Mouse (Mus musculus) cerebellum, postnatal 10 days (tissue): ENCODE measurements around the gene Prkn.
"Not testable (repeated sequence)": the region's sequence is repeated elsewhere in the genome, so short reads cannot be mapped to it uniquely, and the experiment has no call there.

Experiments used
- DNase-seq, 2 experiments: peaks; one replicate each; pipeline ENCODE4 v3.0.0; 2021; ENCODE audit warnings: mixed read lengths in 2 of 2

Prkn gene

DNA sequence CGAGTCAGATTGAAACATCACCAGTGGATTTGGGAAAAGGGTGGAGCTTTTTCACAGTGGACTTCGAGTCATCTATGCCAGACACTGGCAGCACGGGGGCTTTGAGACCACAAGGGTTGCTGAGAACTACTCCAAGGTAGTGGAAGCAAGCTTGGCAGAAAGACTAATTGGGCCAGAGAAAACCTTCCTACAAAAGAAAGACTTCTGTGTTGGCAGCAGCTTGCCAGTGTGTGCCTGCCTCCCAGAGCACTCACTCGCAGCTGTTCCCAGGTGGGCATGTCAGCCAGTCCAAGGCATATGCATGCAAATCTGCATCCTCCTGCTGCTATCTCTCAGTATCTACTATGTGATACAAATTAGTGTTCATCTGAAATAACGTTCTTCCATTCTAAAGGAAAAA is 302.1 kb downstream of the Prkn start:
- peak; percentile 64 to 75 for DNase-seq

DNA sequence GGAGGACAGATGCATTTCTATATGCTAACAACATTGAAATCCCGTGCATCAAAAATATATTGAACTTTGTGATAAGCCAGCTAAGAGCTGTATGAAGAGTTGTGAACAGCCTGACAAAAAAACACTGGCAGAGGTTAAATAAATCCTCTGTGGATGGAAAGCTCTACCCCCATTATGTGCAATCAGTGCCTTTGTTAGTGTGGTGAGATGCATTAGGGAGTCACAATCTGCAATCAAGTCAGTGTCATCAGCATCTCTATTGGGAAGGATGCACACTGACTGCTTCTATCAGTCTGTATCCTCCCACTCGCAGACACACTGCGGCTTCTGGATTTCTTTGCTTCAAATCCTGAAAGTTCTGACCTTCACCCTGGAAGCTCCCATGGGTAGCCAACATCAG is 315.9 kb downstream of the Prkn start:
- DNase-seq = no peak

DNA sequence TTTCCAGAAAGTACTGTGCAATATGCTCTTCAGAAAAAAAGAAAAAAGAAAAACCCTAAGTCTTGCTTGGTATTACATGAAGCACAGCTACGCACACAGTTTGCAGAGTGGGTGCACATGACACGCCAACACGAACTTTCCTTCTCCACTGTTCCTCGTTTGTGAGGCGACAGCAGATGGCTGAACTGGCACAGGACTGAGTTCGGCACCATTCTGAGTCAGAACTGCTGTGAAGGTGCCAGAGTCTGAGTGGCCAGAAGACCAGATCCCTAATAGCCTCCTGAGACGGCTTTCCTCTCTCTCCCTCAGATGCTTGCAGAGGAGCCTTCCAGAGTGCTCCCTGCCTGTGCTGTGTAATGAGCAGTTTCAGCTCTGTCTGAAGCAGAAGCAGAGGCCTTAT is 317.4 kb downstream of the Prkn start:
- peak; percentile 90 to 92 for DNase-seq

DNA sequence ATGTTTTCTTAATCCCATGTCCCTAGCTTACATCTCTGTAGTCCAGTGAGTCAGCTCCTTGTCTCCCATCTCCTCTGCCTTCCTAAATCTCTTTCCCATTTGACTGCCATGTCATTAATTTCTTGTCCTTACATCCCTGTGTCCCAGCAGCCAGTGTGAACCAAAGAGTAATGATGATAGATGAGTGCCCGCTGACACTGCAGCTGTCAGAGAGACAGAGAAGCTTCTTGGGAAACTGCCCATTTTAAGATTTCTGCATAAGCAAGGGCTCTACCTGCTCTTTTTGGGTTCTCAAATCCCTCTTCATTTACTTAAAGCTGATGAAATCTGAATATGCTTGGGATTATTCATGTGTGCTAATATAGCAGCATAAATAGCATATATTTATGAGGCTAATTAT is 321.3 kb downstream of the Prkn start:
- DNase-seq = peak; percentile 69 to 83

DNA sequence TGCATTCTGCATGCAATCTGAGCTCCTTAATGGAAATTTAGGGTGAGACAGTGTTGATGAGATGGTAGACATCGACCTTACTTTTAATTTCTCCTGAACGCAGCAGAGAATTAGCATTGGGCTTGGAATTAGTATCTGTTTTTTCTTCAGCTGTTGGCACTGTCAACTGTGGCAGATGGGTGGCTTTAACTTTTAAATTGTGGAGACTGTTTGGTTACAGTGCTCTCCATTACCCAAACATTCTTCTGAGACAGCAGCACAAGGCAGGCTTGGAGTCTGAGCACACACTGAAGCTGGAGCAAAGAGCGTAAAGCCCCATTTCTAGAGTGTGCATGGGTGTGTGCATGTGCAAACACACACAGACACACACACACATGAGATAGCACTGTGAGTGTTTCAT is 322.6 kb downstream of the Prkn start:
- DNase-seq = peak; percentile 35 to 36

DNA sequence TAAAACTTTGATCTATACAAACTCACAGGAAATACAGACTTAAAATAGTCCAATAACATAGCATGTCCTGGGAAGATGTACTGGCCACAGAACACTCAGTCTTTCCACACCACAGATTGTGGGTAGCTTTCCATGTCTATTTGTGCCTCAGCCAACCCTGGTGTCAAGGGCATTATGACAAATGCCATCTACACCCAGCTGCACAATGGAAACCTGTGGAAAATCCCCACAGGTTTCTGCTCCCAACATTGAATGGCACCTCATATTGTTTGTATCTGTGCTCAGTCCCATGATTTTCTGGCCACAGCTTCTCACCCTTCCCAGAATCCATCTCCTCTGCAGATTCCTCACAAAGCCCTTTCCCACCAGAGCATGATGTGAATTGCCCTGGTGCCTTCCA is 347.2 kb downstream of the Prkn start:
- no peak for DNase-seq

DNA sequence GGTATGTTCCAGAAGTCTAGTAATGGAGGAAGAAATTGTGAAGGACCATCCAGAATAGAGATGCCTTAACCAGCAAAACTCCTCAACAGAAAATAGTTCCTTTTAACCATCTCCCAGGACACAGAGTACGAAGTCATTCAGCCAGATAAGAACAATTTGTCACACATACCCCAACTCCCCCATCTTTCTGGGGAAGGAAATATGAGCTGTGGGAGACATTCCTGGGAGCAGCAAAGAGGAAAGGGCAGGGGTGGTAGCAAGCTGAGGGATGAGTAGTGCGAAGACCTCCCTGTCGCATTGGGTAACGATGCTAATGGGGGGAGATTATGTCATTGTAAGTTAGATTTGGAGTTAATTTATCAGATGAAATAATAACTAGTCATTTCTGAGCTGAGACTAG is 348.3 kb downstream of the Prkn start:
- DNase-seq = no peak

DNA sequence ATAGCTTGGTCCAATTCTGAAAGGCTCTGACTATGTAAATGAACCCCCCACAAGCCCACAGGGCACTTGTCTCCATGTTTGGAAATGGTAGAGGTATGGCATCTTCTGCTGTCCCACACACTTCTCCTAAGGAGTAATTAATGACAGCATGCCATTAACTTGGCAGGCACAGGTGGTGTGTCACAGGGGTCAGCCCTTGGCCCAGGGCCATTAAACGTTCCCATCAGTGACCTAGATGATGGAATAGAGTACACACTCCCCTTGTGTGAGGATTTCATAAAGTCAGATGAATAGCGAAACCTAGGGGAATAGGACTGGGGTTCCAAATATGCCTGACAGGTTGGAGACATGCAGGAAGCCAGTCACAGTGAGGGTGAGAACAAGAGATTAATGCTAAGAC is 350.1 kb downstream of the Prkn start:
- DNase-seq = peak; percentile 39 to 55

DNA sequence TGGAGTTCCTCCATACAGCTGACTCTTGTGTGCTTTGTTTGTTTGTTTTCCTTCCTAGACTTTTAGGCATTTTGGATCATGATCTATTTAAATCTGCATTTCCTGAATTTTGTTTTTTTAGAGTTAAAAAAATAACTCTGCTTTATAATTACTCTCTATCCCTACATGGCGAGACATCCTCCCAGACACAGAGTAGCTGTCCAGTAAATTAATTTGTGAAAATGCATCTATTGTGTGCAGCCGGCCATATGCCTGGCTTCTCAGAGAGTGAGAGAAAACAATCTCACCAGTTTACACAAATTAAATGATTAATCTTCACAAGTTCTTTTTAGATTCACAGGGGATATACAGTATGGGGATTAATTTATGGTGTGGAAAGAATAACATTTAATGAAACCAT is 357.9 kb downstream of the Prkn start:
- no peak for DNase-seq

DNA sequence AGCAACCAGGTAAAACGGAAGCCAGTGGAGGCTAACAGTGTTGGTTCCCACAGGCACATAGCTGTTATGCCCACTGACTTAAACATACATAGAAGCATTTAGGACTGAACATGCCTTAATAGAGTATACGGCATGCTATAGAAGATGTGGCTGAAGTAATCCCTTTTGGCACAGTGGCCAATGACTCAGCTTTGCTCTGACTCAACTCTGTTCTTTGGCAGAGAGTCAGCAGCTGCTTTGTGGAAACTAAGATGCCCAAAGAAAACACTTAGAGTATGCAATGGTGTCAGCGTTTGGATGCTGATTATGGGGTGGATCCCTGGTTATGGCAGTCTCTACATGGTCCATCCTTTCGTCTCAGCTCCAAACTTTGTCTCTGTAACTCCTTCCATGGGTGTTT is 368.9 kb downstream of the Prkn start:
- not testable (repeated sequence) for DNase-seq

DNA sequence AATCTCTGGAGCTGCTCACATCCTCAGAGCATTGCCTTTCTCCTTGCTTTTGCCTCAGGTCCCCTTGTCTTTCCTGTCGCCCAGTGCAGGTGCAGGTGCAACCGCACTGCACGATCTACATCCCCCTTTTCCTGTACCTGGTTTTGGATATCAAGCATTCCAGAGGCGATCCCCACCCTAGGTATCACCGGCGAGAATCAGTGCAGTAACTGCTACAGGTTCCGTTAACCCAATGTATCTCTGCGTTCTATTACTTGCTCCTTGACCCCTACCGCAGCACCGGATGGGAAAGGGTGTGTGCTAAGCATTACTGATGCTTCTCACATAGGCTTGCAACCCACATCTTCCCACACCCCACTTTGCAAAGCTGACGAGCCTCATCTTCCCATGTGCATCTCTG is 370.8 kb downstream of the Prkn start:
- no peak for DNase-seq

DNA sequence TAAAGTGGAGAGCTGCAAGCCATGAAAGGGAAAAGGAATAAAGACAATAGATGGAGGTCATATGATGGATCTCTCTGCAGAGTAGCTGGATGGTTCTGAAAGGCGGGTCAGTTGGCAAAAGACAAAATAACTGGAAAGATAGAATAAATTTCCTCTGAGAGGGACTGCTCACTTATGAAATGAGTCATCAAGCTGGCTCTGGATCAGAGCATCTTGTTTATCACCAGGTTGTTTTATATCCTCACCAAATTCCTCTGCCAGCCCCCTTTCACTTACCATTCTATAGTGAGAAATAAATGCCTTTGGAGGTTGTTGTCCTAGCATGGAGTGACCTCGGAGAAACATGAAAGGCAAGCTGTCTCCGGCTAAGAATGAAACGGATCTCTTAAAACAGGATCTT is 371.4 kb downstream of the Prkn start:
- DNase-seq = no peak

DNA sequence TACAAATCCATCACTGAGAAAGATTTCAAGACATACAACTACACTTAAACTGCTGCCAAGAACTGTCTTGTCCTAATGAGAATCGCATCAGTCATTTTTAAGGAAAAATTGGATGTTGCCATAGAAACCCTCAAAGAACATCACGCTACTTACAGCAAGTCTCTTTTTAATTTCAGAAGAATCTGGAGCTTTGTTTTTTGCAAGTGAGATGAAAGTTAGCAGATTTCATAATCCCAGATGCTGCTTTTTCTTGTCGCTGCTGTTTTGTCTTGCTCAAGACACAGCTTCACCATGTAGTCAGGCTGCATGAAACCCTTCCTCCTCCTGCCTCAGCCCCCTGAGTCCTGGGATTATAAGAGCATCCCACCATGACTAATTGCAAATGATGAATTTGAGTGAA is 373.5 kb downstream of the Prkn start:
- no peak for DNase-seq

DNA sequence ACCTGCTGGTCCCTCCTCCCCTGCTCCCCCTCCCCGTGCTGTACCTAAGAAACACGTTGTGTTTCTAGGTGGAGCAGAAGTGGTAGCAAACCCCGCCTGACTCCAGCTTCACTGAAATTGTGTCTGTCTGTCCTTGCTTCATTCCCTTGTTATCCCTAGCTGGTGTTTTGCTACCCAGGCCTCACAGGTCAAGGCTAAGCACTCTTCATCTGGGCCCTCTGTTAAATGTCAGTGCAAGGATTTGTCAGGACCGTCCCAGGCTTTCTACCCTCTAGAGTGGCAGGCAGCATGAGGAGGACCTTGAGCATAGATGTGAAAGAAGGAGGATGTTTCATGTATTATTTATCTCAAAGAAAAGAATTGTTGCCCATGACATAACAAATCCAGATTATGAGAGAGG is 388.8 kb downstream of the Prkn start:
- no peak for DNase-seq

DNA sequence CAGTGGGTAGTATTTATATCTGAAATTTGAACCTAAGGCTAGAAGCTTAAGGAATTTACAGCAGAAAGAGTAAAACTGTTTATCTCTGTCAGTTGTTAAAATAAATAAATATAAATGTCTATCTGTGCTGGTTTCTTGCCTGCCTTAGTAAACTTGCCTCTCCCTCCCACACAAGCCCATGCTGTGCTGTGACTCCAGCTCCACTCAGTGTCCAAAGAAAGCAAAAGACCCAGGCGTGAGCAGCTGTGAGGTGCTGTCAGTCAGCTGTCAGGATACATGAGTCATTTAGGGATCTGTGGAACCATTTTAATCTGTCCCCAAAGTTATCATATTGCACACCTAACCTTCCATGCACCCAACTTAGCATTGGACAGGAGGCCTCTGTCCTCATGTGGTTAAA is 389.2 kb downstream of the Prkn start:
- DNase-seq = no peak

DNA sequence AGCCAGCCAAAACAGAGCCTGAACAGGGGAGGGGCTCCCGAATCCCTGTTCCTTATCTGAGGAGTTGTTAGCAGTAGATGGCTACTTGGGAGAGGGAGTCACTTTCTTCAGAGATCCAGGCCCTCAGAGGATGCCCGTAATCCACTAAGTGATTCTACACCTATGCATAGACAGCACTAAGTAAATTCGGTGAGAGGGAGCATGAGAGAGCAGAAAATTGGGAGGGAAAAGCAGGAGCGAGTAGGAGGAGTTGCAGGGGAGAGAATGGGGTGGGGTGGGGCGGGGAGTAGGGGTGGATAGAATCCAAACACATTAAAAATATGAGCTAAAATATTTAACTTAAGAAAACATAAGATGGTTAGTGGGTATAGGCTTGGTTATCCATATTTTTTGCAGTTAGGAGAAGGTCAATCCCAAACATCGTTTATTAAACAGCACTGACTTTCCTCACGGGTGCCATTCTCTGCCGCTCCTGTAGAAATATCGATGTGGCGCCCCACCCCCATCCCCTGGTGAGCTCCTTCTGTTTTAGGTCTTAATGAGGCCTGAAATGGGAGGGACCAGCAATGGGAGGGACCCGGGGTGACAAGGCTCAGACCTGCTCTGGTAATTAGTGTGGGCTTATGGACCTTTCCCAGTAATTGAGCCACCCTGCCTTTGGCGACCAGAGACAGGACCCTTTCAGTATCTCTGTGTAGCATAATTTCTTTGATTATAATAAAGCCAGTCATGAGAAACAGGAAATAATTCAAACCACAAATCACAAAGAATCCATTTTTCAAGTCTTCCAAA is 390.6 kb downstream of the Prkn start:
- DNase-seq = peak; percentile 49 to 67

DNA sequence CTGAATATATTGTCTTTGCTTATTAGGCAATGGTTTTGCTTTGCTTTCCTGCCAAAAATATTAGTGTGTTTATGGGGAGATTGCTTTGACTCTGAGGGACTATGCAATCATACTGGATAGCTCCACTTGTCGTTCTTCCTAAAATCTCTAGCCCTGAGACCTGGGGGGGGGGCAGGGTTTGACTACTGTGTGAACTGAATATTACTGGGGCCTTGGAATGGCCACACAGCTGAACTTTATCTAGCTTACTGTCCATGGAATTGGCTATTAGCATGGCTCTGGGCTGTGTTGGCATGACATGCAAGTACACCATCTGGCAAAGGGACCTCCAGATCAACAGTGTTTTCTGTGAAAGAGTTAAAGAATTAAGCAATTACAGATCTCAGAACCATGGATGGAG is 395.1 kb downstream of the Prkn start:
- peak; percentile 46 to 60 for DNase-seq

DNA sequence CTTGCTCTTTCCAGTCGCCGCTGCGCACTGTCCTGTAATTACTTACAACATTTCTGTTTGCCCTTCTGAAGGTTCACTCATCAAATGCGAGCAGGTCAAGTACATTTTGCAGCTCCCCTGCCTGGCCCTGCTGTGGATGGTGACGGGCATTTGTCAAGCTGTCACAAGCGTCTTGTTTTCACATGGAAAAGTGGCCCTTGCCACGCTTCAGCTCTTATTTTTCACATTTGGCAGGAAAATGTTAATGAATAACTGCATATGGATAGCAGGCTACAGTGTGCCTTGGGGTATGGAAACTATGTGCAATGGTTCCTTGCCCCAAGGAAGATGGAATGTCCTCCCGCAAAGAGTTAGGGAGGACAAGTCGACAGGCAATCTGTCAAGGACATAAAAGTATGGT is 404.9 kb downstream of the Prkn start:
- no peak for DNase-seq

DNA sequence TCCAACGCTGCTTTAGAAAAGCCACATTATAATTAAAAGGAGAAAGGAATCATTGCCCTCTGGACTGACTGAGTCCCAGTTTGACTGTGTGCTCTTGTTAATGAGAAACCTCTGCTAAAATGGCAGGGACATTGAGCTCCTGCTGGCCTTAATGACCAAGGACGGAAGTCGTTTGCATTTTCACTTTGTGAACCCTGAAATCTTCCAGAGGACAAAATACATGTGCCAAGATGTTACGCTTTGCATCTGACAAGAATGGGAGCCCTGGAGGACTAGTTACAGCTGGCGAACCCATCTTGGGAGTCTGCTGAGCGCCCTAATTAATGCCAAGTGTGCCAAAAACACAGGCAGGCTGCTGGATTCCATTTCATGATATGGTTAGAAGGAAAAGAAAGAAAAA is 409.0 kb downstream of the Prkn start:
- no peak for DNase-seq

DNA sequence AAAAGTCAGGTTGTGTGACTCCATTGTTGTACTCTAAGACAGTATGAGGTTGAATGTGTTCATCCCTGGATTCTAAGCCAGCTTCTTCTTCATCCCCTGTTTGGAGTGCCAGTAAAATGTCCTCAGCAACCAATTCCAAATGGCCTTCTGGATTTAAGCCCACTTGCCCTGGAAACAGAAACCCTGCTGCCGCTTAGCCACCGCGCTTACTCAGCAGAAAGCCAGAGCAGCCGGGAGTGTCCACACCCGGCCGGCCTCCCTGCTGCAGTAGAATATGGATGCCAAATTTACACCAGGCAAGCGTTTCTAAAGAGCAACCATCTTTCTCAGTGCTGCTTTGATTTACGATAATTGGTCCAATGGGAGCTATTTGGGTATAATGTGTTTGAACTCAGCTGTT is 420.5 kb downstream of the Prkn start:
- DNase-seq = peak; percentile 78 to 81

DNA sequence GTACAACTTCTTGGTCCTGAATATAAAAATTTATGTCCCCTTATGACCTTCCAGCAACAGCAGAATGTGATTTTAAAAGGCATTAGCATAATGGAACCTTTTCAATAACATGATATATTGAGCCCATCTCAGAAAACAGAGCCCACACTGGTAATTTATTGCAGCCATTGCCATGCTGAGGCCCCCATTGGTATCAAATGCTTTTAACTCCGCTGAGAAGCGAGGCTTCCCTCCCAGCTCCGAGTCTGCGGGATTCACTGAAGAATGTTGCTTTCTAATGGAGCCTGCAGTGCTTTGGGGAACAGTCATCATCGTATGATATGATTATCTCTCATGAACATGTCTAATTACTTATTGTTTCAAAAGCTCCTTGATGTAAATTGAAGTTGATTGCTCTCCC is 421.5 kb downstream of the Prkn start:
- no peak for DNase-seq

DNA sequence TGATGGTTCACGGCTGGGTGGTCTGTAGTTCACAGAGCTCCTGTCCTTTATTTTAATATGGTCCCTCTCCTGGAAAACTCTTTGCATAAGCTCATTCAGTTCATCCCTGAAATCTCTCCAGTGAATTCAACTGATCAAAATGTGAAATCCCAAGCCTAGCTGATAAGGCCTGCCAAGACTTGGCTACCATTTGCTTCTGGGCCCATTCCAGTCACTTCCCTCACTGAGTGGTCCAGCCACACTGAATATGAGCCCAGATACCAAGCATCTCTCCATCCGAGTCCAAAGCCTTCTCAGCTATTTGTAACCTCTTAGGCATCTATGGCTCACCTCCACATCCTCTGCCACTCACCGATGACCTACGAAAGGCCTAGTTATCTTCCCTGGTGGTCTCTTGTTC is 427.8 kb downstream of the Prkn start:
- DNase-seq = peak; percentile 39 to 59

DNA sequence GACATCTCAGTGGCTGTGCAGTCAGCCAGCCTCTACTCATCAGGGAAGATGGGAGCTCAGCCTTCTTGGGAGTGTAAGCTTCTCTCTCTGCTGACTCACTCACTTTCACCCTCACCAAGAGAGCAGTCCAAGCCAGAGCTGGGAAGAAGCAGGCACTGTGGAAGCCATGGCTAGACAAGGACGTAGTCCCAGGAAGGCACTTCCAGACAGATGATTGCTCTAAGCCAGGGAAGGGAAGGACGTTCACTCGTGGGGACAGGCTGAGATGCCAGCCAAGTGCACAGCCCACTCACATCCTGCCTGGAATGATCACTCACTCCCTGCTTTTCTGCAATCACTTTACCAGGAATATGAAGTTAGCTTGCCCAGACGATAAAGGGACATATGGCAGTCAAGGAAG is 430.0 kb downstream of the Prkn start:
- DNase-seq = no peak

DNA sequence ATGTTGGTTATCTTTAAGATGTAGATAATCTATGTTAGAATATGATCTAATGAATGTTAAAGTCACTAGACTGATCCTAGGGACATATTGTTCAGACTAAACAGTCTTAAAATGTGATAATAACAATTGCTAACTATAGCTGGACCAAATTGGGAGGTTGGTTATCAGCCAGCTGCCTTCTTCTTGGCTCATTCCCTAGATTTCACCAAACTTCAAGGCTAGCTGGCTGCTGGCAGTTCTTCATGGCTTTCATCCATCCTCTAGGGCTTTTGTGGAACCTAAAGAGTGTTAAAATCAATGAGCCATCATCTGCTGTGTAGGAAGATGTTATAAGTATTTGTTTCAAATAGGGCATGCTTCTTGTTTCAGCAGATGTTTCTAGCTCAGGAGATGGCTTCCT is 431.7 kb downstream of the Prkn start:
- peak; percentile 56 to 67 for DNase-seq

DNA sequence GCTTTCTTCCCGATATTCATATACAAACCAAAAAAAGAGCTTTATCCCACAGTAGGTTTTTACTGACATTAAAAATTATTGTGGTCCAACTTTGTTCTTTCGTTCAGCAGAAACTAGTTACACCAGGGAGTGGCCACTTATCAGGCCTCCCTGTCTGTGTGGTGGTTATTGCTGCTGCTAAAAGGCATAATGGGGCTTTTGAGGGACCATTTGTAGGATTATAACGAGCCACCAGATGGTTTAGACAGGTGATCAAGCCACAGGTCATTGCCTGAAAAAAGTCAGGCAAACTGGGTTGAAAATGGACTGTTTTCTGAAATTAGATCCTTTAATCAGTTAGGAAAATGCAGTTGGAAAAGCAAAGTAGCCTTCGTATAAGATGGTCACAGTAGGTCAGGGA is 444.1 kb downstream of the Prkn start:
- DNase-seq = no peak
